Mouse (Mus musculus) spleen, postnatal 14 days (tissue): Measurements from ENCODE around the gene Phactr1.

Source experiments
- DNase-seq, 2 experiments: peaks; one replicate each; pipeline ENCODE4 v3.0.0; 2021 to 2022; ENCODE audit warnings: low spot score in 2 of 2

Phactr1 gene

DNA sequence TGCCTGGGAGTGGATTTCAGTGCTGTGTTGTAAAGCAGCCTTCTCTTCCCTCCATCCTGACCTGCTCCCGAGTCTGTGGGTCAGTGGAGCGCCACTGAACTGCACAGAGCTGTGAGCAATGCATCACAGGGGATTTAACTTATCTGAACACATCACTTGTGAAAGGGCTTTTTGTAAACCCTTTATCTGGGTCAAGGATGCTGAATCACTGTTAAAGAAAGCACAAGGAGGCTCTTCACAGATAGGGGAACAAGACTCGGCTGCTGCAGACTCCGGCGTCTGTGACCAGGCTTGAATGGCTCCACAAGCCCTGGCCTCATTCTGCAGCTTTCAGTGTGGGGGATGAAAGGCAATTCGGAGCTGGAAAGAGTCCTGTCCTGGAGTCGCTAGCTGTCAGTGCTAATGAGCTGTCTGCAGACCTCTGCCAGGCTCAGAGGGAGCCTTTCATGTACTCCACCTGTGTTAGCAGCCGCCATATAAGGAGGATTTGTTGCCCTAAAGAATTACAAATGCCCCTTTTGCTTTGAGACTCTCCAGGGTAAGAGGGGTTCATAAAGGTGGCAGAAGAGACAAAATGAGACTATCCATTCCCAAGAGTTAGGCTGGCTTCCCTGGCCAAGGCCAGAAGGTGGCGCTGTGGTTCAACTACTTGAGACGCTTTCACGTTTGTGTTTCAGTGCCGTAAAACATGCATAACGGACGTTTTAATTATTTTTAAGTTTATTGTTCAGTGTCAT lies 502.2 kb downstream of the Phactr1 start:
- DNase-seq, result peak; percentile 57 to 80

GRCm38 (mm10) chr13:43183248-43184055 lies 503.0 kb downstream of the Phactr1 start:
- no peak for DNase-seq

DNA sequence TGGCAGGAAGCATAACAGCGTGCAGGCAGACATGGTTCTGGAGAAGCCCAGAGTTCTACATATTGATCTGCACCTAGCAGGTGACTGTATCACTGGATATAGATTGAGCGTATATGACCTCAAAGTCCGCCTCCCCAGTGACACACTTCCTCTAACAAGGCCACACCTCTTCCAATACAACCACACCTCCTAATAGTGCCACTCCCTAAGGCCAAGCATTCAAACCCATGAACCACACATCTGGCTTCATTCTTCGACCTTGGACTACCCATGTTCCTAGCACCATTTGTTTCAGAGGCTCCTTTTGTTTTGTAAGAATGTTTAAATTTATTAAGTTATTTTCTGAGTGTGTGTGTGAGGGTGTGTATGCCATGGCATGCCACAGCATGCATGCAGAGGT lies 507.3 kb downstream of the Phactr1 start:
- DNase-seq, result no peak
